Mouse (Mus musculus) naive thymus-derived CD4-positive, alpha-beta T cell, adult 2 months (primary cell): ENCODE results near the gene Plk5.
A peak's percentile ranks its signal among the peaks of the same experiment; 100 is the strongest.

Experiments used
- DNase-seq: peaks from one replicate; pipeline ENCODE4 v3.0.0-alpha.2; 2011; ENCODE audit warnings: low read depth

The Plk5 gene

DNA sequence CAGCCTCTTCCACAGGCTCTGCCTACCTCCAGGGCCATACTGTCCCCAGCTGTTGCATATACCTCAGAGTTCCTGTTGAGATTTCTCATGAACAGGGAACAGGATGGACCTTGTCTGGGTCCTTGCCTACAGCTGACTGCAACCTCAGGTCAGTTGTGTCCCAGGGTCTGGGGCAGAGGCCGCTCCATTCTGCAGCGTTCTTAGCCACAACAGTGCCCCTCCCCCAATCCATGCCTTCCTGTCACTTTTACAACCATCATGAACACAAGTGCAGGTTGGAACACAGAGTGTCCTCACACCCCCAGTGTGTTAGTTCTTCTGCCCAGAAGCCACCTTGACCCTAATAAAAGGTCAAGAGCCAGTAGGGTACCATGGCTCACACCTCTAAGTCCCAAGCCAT is 32.5 kb downstream of the Plk5 start:
- no peak for DNase-seq

DNA sequence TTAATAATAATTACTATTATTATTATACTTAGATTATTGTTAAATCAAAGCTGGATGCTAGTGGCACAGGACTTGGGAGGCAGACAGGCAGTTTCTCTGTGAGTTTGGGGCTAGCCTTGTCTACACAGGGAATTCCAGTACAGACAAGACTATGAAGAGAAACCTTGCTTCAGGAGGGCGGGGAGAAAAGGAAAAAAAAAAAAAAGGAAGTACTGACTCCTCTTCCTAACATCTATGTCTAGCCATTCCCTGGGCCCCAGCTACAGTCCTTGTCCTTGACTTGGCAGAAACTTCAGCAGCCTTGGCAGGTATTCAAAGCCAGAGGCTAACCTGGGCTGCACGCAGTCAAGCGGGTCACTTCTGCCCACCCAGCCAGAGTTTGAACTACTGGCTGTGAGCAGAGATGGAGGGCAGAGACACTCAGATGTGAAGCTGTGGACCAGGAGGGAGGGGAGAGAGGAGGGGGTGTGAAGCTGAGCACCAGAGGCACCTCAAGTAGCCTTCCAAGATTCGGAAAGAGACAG is 33.0 kb downstream of the Plk5 start:
- DNase-seq = no peak

- no peak for DNase-seq
Measured at GRCm38 (mm10) chr10:80390697-80391096, 34.4 kb downstream of the Plk5 start.

GRCm38 (mm10) chr10:80392687-80393086 is 36.4 kb downstream of the Plk5 start:
- DNase-seq = no peak

DNA sequence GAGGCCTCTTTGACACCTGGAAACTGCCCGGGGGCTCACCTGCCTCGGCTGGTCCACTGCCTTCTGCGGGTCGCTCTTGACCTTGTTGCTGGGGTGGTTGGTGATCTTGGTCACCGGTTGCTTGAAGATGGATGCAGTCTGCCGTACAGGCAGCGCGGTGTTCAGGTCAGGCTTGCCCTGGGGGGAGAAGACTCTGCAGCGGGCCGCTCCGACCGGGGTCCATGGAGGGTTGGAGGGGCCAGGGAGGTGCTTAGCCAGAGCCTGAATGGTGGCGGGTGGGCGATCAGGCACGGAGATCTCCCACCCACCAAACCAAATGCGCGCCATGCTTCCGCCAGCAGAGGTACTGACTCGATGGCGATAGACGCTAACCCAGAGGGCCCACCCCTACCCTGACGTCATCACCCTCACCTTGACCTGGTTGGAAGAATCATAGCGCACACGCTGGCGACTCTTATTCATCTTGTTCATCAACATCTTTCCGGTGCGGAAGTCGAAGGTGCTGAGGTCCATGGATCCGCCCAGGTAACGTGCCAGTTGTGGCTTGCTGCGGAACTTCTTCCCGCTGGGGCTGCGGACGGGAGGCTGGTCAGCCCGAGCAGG is 38.9 kb downstream of the Plk5 start:
- no peak for DNase-seq

DNA sequence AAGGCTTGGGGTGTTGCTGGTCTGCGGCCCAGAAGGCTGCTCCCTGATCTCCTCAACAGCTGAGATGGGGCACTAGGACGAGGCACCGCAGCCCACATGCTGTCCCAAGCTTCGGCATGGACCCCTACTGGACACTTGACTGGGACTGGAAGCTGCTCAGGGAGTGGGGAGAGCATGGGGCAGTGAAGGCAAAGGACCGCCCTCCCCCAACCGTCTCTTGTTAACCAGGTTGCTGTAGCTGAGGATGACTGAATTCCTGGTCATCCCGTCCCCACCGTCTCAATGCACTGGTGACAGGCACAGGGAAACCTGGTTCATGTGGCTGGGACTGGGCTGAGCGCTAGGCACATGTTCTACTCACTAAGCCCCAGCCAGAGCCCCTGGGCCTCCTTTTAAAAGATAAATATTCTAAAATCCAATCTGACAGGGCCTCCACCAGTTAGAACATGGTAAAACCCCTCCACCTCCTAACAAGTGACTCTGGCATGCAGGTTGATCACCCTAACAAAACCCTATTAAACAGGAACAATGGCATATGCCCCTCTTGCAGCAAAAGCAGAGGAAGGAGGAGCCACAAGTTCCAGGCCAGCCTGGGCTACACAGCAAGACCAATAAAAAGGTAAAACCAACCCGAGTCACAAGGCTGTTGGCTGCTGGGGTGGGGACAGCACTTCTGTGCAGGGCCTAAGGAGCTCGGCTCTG is 40.7 kb downstream of the Plk5 start:
- DNase-seq = no peak

DNA sequence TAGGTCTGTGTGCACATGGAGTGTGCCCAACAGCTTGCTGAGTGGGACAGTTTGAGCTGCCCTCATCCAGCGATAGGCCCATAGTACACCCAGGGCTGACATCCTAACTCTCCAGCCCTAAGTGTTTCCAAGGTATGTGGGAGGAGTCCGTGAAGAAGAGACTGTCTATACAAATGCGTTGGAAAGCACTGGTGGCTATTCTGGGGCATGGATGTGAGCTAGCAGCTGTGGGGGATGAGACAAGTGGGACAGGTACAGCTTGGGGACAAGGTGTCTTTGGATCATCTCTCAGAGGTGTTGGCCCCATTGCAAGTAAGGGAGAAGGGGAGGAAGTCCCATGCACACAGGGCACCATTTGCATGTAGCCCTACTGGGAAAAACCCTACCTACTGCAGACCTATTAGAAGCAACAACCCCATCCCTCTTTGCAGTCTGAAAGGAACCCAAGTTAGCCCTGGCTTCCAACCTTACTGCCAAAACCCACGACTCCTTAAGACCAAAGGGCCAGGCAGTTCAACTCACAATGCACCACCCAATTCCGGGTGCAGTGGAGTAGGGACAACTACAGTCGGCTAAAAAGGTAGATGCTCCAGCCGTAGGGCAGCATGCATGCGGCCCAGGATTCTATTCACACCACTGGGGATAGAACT is 41.4 kb downstream of the Plk5 start:
- no peak for DNase-seq

DNA sequence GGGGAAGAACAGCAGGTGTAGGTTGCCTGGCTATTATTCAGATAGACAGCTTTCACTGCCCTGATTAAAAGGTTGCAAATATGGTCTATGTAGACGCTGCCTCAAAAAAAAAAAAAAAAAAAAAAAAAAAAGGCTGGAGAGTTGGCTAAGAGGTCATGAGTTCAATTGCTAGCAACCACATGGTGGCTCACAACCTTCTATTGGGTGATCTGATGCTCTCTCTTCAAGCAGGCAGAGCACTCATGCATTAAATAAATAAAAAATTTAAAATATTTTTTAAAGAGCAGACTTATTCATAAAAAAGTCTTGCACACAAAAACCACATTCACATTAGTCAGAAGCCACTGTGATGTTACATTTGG is 41.9 kb downstream of the Plk5 start:
- DNase-seq = no peak

DNA sequence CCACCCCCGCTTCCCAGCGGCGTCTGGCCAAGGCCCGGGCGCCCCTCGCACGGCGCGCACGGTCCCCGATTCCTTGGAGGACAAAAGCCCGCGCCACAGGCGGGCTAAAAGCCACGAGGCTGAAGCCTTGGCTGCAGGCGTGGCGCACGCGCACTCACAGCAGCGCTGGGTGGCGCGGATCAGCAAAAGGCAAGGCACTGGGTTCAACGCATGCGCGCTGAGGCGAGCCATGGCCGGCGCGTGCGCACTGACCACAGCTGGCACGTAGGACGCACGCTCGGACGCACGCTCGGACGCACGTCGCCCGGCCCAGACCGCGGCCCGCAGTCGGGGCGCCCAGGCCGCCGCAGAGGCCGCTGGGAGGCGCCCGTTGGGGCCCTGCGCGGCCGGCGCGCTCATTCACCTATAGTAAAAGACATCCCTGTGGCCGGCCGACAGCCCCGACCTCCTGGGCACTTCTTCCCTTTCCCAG is 42.5 kb downstream of the Plk5 start:
- DNase-seq = peak; percentile 99

DNA sequence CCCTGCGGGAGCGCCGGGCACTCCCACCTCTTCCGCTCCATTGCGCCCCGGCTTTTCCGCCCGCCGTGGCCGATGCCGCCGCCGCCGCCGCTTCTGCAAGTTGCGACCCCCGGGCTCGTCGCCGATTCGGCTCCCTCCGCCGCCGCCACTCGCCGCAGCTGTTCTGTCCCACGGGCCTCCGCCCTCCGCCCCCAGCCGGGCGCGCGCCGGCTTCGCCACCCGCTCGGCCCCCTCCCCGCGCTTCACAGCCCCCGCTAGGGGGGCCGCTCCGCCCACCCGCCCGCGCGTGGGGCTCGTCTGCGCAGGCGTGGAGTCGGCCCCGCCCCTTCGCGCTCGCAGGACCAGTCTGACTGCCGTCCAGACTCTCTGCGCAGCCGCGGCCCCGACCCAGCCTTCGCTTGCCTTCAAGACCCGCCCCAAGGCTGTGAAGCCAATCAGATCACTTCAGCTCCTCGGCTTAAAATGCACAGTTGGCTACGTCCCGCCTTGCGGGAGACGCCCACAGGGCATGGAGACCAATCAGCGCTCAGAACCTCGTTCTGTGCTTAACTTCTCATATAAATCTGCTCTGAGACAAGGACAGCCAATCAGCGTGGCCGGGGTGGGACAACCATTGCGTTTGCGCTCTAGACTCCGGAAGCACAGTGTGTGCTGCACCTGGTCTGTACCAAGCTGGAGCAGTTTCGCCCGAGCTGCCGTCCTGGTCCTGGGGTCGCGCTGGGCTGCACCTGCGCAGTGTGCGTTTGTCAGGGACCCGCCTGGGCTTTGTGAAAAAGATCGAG is 43.1 kb downstream of the Plk5 start, which contains the start of gene Mbd3:
Gene Mbd3 (minus strand): TSS at position 360 of the 782 bp plus-strand sequence.
- DNase-seq = peak; percentile 100

DNA sequence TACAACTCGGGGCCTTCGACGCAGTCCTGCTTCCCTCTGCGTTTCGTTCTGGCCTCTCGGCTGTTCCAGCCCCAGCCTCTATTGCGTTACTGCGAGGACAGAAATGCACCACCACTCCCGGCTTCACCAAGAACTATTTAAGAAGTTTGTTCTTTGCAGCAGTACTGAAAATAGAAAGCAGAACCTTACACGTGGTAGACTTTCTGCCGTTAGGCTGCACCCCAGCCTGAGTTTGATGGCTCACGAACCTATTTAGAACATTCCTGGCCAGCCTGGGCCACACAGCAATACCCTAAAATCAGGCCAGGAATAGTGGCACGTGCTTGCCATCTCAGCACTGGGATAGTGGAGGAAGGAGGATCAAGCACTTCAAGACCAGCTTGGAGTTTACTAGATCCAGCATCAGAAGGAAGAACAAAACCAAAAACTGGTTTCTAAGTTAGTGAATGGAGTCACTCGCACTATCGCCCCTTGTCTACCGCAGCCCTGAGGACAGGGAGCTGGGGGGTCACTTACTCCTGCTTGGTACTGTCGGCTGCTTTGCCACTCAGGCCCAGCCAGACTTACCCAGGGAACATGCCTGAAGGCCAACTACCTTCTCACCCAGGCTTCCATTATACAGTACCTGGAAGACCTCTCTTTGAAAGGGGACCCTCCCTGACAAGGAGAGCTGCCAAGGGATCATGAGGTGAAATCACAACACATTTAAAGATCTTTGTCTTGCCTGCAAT is 43.9 kb downstream of the Plk5 start:
- no peak for DNase-seq

DNA sequence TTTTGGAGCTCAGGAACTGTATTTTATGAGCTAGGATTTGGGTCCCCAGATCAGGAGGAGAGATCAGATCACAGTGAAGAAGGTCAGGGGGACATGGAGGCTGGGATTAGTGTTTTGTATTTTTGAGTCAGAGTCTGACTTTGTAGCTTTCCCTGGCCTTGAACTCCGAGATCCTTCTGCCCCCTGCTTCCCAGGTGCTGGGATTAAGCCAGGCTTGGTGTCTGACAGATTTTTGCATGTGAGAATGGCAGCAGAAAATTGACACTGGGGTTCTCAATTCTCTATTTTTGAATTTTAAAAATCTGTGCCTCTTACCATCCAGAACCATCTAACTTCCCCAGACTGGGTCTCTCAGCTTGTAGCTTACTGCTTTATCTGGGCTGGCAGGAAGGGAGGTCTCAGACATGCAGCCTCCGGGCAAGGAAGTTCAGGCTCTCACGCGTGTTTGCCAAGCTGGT is 44.5 kb downstream of the Plk5 start:
- DNase-seq = no peak

GRCm38 (mm10) chr10:80403044-80403692 is 46.9 kb downstream of the Plk5 start:
- DNase-seq = peak; percentile 71

GRCm38 (mm10) chr10:80405481-80406173 is 49.4 kb downstream of the Plk5 start:
- DNase-seq = peak; percentile 42

DNA sequence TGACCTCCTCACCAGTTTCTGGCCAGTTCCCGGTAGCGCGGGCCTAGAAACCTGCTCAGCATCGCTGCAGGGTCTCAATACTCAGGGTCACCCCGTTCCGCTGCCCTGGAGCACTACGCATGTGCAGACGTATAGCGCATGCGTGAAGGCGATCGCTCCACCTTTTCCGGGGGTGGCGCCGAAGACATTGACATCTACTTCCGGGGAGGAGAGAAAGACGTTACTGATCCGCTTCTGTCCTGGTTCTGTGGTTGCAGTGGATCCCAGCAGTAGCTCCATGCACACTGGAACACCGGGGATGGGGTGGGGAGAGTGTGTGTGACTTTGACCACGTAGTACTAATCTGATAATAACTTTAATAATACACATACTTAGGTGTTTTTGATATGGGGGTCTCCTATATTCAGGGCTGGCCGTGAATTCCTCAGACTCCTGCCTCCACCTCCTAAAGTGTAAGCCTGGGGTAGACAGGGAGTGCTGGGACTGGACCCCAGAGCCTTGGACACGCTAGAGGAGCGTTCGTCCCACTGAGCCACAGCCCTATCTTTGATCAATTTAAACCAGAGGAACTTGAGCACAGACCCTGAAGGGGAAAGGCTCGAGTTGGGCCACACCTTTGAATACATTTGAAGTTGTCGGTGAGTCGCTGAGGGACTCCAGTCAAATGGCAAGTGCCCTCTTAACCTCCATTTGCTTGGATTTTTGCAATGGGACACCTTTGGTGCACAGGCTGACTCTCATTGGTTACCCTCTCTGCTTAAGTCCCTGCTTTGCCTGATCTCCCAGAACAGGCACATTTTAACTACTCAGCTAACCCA is 50.6 kb downstream of the Plk5 start, which contains the start of gene Uqcr11:
Gene Uqcr11 (minus strand): TSS at position 147 of the 818 bp plus-strand sequence.
- DNase-seq = peak; percentile 94

DNA sequence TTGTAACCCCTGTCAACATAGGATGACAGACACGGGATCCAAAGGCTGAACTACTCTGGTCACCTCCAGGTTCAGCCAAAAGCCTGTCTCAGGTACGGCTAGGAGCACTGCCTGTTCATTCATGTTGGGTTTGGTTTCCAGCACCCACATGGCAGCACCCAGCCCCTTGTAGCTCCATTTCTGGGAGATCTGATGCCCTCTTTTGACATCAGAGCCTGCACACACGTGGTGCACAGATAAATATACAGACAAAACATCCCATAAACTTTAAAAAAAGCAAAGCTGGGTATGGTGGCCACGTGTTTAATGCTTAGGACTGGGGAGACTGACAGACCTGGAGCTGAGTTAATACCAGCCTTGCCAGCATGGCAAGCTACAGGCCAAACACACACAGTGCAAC is 51.7 kb downstream of the Plk5 start:
- DNase-seq = no peak

DNA sequence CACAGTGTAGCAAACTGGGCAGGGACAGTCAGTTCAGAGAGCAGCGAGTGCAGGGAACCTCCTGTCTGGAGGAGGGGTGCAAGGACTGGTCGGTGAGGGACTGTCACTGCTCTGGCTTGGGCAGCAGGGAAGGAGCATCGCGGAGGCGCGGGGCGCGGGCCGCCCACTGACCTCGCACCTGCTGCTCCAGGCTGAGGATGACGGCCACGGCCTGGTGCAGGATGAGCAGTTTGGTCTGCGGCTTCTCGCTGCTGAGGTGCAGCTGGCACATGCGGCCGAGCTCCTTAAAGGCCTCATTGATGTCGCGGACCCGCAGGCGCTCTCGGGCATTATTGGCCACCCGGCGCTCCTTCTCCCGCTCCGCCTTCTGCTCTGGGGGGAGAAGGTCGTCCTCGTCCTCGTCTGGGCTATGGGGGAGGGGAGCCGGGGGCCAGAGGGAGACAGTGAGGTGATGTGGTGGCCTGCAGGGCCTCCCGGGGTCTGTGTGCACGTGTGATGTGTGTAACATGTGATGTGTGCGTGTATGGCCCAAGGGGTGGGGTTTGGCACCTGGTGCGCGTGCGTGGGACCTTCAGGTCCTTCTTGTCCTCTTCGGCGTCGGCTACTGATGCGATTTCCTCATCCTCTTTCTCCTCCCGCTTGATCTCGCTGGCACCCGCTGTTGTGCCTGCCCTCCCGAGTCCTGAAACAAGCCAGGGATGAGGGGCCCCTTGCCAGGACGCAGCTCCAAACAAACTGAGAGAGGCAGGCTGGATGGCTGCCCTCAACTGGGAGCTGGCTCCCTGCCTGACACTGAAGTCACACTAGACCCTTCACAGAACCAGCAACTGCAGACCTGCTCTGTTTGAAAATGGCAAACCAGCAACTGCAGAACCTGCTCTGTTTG is 56.6 kb downstream of the Plk5 start:
- no peak for DNase-seq
